Mouse (Mus musculus) cerebellum, postnatal 14 days (tissue): Measurements from ENCODE around the gene Gsdma3.
A peak's percentile ranks its signal among the peaks of the same experiment; 100 is the strongest.
"Not testable (repeated sequence)": the region's sequence is repeated elsewhere in the genome, so short reads cannot be mapped to it uniquely, and the experiment has no call there.

Experiments used
- DNase-seq, 2 experiments: peaks; one replicate each; pipeline ENCODE4 v3.0.0; 2021; ENCODE audit warnings: mixed read lengths in 2 of 2

Gsdma3 gene

GRCm38 (mm10) chr11:98597363-98597762 lies 28.8 kb upstream of the Gsdma3 start:
- DNase-seq, result peak; percentile 47 to 78

DNA sequence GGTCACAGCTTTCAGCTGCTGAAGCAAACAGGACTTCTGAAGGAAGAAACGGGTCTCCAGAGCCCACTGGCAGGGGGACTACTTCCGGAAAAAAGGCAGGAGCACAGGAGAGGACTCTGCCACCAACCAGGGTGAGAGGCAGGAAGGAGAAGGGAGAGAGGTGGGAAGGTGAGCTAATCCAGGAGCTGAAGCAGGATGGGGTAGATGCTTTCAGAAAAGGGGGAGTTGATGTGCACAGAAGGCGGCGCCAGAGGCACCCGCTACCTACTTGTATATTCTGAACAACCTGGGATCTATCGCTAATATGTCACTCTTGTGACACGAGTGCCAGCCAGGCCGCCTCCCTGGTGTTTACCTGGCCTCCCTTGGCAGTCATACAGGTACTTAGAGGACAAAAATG lies 28.2 kb upstream of the Gsdma3 start, which contains the start of gene Lrrc3c:
TSS of gene Lrrc3c (plus strand) at position 301 of the 400 bp plus-strand sequence.
- no peak for DNase-seq

DNA sequence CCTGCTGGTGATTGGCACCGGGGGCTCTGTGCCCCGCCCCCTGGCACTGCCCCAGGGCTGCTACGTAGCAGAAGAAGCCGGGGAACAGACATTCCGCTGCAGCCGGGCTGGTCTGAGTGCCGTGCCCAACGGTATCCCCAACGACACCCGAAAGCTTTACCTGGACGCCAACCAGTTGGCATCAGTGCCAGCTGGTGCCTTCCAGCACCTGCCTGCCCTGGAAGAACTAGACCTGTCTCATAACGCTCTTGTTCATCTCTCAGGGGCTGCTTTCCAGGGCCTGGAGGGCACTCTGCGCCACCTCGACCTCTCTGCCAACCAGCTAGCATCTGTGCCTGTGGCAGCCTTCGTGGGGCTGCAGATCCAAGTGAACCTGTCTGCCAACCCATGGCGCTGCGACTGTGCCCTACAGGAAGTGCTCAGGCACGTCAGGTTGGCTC lies 27.3 kb upstream of the Gsdma3 start:
- peak; percentile 85 to 87 for DNase-seq

- peak in 1 of 2 experiments; percentile 66 for DNase-seq
Observed at GRCm38 (mm10) chr11:98599291-98599690, 26.9 kb upstream of the Gsdma3 start.

- DNase-seq, result no peak
Observed at GRCm38 (mm10) chr11:98602090-98602690, 24.0 kb upstream of the Gsdma3 start.

GRCm38 (mm10) chr11:98603953-98604352 lies 22.2 kb upstream of the Gsdma3 start:
- no peak for DNase-seq

GRCm38 (mm10) chr11:98604911-98605310 lies 21.2 kb upstream of the Gsdma3 start:
- DNase-seq, result not testable (repeated sequence)

DNA sequence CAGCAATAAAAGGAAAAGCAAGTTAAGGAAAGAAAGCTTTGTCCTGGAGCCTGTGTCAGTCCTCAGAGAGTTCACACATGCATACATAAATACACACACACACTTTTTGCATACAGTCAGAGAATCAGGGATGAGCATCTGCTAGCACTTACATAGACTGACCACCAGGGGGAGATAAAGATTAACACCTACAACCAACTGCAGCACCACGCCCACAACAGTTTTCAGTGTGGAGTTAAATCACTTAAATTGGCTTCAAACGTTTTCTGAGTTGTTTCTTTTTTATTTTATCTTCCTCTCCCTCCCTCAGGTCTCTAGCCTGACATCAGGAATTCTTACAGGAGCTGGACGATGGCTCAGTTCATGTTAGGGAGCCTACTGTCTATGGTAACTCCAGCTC lies 19.4 kb upstream of the Gsdma3 start:
- peak; percentile 45 to 60 for DNase-seq

DNA sequence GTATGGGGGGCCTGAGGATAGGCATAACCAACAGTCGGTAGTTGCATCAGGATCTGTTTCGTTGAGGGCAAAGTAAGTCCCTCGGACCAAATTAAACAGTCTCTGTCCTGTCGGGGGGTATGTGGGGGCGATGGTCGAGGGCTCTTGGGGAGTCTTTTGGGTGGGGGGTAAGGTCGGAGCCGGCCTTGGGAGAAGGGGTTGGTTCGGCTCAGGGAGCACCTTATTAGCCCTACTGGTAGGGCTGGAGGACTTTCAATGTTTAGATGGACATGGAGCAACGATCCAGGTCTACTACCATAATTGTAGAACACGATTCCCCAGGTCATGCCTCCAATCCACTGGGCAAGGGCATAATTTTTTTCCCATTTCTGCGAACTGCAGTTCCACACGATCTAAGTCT lies 5.4 kb upstream of the Gsdma3 start:
- no peak for DNase-seq

- DNase-seq, result not testable (repeated sequence)
Observed at GRCm38 (mm10) chr11:98623981-98624380, 2.2 kb upstream of the Gsdma3 start.

- DNase-seq, result not testable (repeated sequence)
Observed at GRCm38 (mm10) chr11:98624381-98624780, 1.8 kb upstream of the Gsdma3 start.

DNA sequence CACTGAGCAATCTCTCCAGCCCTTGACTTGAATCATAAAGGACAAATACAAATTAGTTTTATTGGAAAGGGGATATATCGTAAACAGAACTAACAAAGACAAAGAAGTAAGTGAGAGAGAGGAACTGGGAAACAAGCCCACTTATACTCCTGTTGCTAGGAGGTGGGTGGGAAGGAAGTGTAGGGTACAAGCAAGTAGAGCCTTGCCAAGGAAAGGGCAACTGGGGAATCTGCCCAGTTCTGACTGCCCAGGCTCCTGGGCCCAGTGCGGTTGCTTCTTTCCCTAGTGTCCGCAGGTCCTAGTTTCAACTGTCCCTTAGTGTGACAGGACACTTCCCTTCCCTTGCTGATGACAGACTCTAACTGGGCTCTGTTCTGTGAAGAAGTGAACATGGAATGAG lies 2.5 kb downstream of the Gsdma3 start:
- no peak for DNase-seq

- no peak for DNase-seq
Observed at GRCm38 (mm10) chr11:98630646-98631045, 4.5 kb downstream of the Gsdma3 start.

DNA sequence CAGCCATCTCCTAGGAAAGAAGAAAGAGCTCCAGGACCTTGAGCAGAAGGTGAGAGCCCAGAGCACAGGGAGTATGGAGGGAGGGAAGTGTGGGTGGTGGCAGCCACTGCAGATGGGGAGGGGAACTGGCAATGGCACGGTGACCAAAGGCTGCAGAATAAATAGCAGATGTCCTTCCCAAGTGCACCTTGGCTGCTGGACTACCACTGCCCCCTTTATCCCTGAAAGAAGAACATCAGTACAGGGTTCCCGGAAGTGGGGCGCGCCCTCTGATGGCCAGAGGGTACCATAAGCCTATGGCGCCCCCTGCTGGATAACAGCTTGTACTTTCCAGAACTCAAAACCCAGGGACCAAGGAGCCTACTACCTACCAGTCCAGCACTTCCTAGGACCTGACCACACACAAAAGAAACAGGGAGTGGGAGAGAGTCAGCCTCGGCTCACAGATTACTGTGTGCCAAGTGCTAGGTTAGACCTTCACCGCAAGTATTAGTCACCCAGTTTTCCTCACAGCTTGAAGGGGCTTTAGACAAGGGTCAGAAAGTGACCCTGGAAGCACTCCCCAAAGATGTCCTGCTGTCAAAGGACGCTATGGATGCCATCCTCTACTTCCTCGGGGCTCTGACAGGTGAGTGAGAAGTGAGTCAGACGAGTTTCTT lies 9.3 kb downstream of the Gsdma3 start:
- peak; percentile 15 to 43 for DNase-seq

DNA sequence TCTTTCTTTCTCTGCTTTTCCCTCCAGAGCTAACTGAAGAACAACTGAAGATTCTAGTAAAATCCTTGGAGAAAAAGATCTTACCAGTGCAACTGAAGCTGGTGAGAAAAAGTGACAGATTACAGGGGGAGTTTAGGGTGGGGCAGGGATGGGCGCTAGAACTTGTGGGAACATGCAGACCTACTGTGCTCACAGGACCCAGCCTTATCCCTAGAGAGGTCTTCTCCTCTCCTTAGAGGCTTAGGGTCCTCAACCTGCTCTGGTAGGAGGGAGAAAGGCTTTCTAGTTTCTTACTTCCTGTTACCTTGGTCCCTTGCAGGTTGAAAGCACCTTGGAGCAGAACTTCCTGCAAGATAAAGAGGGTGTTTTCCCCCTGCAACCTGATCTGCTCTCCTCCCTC lies 11.3 kb downstream of the Gsdma3 start:
- no peak for DNase-seq

DNA sequence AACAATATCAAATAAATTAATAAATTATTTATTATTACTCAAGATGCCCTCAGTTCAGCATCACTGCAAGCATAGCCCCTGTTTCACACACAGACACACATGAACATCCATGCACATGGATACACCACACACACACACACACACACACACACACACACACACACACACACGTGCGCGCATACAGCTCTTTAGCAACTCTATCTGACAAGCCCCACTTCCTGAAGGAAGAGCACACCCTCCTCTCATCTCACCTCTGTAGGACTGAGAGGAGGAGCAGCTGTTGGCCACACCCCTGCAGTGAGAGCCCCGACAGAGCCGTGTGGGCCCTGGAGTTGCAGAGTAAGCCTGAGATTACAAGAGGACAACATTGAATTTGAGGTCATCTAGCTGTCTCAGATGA lies 13.9 kb downstream of the Gsdma3 start:
- DNase-seq, result no peak

GRCm38 (mm10) chr11:98644757-98645156 lies 18.6 kb downstream of the Gsdma3 start:
- DNase-seq, result no peak

GRCm38 (mm10) chr11:98645946-98646345 lies 19.8 kb downstream of the Gsdma3 start:
- no peak for DNase-seq

DNA sequence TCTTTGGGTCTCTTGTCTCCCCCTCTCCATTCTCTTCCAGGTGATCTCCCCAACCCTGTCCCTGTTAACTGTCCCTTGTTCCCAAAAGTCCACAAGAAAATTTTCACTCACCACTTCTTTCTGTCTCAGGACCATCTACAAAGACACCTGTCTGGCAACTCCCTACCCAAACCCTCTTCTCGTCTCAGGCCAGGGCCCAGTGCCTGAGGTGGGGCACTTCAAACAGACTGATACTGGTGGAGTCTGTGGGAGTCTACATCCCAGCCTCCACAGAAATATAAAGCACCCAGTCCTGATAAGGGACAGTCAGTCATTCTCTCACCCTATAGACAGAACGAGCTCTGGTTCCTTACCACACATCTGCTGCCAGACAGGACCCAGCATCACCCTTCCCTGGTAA lies 20.3 kb downstream of the Gsdma3 start, which contains the start of gene Gsdma2:
TSS of gene Gsdma2 (plus strand) at position 301 of the 400 bp plus-strand sequence.
- no peak for DNase-seq

- DNase-seq, result peak; percentile 58 to 76
Observed at GRCm38 (mm10) chr11:98655076-98655475, 28.9 kb downstream of the Gsdma3 start.

DNA sequence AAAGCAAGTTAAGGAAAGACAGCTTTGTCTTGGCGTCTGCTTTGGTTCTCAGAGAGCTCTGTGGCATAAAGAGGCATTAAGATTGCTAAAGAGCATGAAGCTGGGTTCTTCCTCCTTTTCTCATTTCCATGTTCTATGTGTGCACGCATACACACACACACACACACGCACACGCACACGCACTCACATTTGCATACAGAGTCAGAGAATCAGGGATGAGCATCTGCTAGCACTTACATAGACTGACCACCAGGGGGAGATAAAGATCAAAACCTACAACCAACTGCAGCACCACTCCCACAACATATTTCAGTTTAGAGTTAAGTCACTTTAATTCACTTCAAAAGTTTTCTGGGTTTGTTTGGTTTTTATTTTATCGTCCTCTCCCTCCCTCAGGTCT lies 34.4 kb downstream of the Gsdma3 start:
- DNase-seq, result peak; percentile 56

DNA sequence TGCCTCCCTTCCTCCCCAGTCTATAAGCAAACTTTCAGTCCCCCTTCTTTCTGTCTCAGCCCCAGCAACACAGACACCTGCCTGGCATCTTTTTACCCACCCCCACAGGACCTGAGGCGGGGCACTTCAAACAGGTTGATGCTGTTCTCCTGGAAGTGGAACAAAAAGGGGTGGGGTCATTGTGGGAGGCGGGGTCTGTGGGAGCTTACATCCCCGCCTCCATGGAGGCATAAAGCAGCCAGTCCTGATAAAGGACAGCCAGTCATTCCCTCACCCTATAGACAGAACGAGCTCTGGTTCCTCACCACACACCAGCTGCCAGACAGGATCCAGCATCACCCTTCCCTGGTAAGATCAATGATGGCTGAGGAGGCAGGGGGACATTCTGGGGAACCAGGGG lies 37.9 kb downstream of the Gsdma3 start, which contains the start of gene Gsdma:
TSS of gene Gsdma (plus strand) at position 261 of the 400 bp plus-strand sequence.
- no peak for DNase-seq

GRCm38 (mm10) chr11:98668984-98669383 lies 42.8 kb downstream of the Gsdma3 start:
- no peak for DNase-seq

DNA sequence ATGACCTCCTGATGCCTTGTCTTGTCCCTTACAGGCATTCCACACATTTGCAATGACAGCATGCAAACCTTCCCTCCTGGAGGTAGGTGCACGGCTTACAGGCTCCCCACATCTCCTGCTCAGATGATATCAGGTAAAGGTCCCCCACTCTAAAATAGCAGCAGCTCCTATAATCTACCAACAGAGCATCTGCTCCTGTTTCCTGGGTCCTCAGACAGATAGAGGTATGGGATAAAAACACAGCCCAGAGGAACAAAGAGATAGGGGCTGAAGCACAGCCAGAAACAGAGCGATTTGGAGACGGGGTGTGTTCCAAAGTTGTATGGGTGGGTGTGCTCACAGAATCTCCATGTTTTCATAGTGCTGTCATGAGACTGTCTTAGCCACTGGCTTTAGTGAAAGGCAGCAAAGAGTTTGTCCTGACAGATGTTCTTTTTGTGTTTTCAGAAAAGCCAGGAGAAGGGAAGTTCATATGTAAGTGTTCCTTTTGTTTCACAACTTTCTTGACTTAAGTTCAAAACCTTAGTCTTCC lies 45.2 kb downstream of the Gsdma3 start:
- no peak for DNase-seq
